Mouse (Mus musculus): ENCODE measurements at regions not wholly inside any gene's neighbourhood (a gene's known extent, or its start where the extent isn't known, plus 50 kb on each side); places are given as distances from the start of the nearest gene placed in this dataset.

DNA sequence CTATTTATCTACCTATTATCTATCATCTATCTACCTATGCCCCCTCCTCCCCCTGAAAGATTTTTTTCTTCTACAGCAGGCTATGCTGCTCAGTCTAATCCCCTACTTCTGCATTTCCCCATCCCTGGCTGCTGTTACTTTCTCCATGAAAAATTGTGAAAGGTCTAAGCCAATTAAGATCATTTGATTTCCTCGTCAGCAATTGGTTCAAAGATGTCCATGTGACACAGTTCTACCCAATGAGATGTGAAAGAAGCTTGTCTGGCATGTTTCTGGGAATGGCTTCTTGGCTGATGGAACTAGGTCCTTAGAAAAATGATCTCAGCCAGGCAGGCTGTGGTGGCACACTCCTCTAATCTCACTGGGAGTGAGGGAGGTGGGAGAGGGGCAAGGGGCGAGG is 103.8 kb downstream of the Phlda1 start:
- no peak for TF ChIP-seq CTCF (IDR thresholded peaks at IDR 0.05; ENCODE audit: low read depth)
- no peak for TF ChIP-seq EP300 (IDR thresholded peaks at IDR 0.05; ENCODE audit: low read depth)

All from heart, postnatal 0 days (tissue).